Mouse (Mus musculus): ENCODE measurements around the gene Kcng1.

DNA sequence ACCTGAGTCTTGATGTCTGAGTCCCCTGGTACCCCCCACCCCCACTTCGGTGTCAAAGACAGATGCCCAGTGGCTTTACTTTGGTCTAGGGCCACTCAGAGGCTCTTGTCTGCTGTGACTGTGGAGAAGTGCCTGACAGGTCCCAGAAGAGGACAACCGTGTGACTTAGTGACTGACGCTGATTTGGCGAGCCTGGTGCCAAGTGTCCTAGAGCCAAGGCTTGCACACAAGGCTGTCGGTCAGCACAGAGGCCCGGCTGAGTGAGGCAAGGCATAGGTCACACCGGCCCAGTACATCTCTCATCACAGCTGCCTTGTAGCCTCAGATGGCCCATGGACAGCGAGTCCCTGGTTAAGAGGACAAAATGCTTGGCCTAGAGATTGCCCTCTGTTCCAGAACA lies 22.5 kb downstream of the Kcng1 start:
- TF ChIP-seq POLR2A (IDR thresholded peaks at IDR 0.05; ENCODE audit: low read depth, low read length) (no peak), CTCF (IDR thresholded peaks at IDR 0.05; ENCODE audit: borderline replicate concordance, insufficient read depth, low read length) (no peak)

Measured in embryonic fibroblast, embryonic 13.5 days (primary cell).